Mouse (Mus musculus) 416B (cell line): ENCODE measurements around the gene Stpg4.

ENCODE experiments used
- DNase-seq: peaks from one replicate; pipeline ENCODE4 v3.0.0; 2011; ENCODE audit warnings: low read depth

Stpg4 gene

DNA sequence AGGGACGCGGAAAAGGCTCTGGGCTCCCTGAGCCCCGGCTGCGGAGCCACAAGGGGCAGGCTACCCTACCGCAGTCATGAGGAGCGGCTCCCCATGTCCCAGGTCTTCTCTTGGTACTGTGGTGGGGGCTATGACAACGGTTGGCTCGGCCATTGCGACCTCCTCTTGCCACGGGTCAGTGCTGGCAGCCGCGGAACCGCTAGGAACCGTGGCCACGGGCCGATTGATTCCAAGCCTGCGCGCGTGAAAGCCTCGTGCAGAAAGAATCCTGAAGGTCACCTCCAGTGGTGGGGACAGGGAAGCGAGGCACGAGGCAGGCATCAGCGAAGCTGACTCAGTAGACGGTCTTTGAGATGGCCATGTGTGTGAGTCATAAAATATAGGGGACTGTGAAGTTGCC, at the start of gene Stpg4:
TSS of gene Stpg4 (minus strand) at position 231 of the 400 bp plus-strand sequence.
- no peak for DNase-seq

DNA sequence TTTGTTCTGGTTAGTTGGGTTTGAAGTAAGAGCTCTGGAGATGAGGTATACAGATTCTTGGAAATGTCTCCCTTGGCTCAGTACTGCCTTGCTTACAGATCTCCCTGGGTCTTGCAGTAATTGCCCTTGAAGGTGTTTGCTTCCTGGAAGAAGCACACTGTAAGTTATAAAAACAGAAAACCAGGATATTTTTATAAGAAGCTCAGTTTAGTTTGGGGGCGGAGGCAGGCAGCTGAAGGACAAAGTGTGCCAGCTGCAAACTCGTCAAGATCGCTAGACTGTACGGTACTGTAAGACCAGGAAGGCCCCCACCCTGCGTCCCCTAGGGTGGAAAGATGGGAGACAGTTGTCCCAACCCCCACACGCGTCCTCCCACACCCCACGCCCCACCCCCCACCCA, 47.8 kb upstream of the Stpg4 start:
- no peak for DNase-seq

DNA sequence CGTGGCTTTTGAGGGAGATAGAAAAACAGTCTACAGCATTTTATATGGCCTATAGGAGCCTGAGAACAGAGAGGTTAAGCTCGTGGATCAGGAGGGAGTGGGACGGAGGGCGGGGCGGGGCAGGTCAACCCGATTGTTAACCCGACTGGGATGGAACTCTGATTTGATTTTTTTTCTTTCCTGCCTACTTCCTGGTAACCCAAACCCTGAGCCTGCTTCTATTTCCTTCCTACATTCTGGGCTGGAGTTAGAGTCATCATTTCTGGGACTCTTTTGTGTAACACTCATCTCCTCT, 46.9 kb upstream of the Stpg4 start:
- no peak for DNase-seq

DNA sequence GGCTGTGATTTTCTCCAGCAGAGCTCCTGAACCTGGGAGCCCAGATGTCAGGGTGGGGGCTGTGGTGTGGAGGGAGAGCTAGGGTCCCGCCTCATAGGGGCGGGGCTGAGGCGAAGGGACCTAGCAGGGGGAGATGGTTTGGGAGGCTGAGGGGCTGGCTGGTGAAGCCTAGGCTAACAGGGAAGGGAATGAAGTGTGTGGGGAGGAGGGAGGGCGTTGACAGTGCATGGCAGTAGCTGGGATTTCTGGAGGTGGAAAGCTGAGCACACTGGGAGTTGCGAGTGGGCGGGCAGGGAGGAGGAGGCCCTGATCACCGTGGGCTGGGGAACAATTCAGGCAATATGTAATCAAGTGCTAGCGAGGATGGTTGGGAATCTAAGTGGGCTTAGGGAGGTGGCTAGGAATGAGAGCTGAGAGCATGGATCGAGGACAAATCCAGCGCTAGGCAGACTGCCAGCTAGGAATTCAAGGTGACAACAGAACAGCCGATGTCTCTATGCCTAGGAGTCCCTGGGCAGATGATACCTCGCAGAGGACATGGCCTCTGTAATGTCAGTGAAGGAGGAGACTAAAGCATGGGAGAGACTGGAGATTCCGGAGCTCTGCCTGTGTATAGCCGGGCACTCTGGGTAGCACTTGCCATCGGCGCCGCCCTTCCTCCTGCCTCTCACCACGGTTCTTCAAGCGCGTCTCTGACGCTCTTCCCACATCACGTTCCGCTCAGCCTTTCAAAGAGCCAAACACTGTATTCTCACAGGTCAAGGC, 46.4 kb upstream of the Stpg4 start:
- DNase-seq, result no peak

DNA sequence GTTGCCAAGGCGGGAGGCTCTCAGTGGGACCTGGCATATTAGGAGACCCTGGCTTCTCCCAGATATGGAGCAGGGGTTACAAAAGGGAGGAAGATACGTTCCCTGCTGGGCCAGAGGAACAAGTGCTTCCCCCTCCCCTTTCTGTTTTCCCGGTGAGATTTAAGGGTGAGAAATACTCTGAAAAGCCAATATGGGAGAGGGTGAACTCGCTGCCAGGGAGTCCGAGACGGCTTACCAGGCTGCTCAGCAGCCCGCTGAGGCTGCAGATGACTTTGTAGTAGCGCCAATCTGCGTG, 45.8 kb upstream of the Stpg4 start:
- no peak for DNase-seq

DNA sequence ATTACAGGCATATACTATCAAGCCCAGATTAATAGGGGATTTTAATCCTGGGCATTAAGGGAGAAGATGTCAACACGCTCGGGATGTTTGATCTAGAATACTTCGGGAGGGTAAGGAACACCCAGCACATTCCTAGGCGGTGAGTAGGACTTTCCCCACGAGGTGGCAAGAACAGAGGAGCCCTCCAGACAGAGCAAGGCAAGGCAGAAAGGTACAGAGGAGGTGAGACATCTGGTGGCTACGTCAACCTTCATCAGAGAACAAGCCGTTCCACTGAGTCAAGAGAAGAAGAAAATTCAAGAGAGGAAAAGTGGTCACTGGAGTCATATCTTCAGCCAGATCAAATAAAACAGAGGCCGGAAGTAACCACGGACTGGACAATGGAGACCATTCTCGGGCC, 45.3 kb upstream of the Stpg4 start:
- no peak for DNase-seq

DNA sequence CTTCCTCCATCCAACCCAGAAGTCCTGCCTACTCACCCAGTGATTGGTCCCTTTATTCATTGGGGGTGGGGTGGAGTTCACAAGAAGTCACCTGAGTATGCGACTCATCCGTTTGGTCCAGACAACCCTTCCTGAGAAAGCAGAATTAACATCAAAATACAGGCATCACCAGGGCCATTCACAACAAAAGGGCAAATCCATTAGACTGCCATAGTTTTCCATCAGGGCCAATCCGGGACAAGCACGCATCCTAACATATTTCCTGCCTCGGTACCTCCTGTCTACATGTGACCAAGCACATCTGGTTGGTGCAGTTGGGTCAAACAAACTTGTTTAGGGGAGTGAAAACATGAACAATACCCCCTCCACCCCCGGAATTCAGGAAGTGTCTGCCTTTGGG, 44.1 kb upstream of the Stpg4 start:
- DNase-seq, result no peak

DNA sequence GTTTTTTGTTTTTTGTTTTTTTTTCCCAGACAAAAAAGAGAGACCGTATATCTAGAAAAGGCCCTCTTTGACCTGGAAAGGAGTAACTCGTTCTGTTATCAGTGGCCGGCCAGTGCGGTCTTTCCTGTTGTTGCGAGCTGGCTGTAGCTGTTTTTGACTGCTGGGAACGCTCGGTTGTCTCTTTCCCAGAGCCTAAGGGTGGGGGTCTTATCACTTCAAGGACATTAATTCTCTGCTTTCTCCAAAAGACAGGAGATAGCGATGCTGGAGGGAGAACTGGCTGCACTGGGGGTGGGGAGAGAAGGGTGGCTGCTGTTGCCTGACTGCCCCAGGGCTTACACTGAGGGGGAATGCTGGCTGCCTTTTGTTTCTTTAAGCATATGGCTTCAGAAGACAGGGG, 43.3 kb upstream of the Stpg4 start:
- no peak for DNase-seq

DNA sequence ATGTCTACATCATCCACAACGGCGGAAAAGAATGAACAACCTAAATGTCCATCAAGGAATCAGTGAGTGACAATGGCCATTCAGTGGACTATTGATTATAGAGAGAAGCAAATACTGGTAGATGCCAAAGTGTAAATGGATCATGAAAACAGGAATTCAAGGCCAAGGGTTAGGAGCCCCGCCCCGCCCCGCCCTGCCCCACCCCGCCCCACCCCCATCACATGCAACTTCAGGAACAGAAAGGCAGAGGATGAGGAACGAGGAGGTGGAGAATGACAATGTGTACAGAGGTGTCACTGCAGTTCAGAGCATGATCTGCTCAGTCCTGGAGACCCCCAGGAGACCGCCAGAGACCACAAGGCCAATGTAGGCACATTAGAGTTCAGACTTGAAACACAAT, 42.7 kb upstream of the Stpg4 start:
- DNase-seq, result no peak

DNA sequence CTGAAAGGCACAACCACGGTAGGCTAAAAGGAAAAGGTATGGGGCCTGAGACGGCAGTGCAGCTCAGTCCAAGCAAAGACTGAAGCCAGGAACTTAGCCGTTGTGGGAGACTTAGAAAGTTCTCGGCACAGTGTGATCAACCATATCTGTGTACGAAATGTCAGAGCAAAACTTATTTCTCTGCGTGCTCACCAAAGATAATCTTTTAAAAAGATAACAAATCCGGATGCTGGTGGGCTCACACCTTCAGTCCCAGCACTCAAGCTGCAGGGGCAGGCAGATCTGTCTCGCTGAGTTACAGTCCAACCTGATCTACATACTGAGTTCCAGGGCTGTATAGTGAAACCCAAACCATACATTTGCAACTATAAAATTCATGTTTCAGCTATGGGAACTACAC, 41.9 kb upstream of the Stpg4 start:
- DNase-seq, result no peak

DNA sequence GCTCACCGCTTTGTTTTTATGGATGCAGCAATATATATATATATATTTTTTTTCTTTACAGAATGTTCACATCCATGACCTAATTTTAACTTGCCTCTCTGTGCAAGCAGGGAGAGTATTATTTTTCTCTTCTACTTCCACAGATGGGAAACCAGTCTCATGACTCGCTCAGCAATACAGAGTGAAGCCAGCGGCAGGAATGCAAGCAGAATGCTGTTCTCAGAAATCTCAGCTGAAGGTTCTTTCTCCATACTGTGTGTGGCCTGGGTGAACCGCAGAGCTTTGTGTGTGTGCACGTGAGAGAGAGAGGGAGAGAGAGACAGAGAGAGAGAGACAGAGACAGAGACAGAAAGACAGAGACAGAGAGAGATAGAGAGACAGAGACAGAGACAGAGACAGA, 41.1 kb upstream of the Stpg4 start:
- DNase-seq, result no peak

DNA sequence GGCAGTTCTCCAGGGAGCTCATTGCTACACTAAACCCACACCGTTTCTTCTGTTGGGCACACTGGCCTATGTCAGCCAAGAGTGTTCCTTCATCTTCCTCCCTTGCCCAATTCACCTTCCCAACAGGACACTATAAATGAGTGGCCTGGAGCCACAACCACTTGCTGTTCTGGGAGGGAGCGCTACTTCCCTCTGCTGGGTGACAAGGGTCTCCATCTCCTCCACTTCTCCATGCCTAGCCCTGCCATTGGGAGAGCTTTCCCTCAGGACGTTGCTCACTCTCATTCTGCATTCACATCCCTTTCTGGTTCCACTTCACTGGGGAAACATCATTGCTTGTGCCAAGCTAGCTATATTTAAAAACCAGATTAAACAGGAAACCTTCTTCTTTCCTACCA, 34.0 kb upstream of the Stpg4 start:
- peak; percentile 12 for DNase-seq

DNA sequence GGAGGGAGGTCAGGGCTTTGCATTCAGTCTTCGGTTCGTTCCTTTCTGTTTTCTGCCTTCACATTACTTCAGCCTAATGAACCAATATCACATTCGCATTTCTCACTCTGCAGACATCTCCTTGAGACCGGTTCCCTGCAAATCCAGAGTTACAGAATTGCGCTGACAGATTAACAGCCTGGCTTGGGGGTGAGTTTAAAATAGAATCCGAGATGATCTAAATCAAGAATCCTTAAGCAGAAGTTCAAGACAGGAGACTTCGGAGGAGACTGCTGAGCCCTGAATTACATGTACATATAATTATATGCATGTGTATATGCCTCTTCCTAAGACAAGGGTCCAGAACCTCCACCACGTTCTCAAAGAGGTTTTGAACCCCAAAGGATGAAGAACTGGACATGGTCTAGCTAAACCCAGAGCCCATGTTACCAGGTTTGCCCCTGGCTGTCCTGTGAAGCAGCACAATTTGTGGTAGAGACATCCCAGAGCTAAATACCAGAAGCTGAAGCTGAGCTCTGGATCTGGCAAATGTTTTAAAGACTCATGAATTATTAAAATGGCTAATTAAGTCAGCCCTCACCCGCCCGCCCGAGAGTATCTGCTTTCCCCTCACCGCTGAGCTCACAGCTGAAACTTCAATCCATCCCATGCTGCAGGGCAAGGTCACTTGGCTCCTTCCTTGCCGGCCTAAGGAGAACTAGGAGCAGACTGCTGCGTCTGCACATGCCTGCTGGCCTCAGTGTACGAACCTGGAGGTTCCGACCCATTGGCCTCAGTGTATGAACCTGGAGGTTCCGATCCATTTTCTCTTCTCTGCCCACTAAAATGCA, 33.3 kb upstream of the Stpg4 start:
- no peak for DNase-seq

DNA sequence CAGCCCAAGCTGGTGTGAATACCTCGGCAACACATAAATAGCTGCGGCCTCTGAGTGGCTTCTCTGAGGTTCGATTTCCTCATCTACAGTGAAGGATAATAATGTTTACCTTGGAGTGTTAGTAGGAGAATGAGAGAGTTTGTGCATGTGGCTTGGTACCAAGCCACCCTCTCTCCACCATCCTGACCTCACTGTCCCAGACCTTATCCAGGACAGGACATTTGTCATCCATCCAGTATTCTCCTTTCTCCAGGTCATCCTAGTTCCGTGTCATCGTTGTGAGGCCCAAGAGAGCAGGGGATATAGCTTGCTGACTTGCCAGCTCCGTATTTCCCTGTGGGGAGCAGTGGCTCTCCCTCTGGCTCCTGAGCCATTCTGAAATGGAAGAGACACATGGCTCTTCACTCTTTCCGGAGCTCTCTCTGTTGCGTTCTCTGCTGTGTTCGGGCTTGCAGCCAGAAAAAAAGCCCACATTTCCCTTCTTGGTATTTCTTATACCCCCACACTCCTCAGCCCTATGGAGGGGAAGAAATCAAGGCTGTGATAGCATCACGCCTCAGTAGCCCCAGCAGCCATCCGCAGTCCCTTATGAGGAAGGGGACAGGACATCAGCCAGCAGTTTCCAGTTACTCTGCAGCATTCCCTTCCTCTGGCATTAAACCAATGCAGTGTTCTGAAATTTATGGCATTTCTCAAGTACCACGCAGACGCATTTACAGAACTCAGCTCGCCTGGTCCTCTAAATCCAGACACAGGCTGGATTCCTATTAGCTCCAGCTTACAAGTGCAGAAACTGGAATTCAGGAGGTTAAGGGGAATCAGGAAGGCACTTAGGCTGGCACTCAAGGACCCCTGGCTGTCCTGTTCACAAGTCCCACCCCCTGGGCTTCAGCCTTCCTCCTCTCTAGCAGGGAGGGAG, 32.5 kb upstream of the Stpg4 start:
- DNase-seq, result no peak

DNA sequence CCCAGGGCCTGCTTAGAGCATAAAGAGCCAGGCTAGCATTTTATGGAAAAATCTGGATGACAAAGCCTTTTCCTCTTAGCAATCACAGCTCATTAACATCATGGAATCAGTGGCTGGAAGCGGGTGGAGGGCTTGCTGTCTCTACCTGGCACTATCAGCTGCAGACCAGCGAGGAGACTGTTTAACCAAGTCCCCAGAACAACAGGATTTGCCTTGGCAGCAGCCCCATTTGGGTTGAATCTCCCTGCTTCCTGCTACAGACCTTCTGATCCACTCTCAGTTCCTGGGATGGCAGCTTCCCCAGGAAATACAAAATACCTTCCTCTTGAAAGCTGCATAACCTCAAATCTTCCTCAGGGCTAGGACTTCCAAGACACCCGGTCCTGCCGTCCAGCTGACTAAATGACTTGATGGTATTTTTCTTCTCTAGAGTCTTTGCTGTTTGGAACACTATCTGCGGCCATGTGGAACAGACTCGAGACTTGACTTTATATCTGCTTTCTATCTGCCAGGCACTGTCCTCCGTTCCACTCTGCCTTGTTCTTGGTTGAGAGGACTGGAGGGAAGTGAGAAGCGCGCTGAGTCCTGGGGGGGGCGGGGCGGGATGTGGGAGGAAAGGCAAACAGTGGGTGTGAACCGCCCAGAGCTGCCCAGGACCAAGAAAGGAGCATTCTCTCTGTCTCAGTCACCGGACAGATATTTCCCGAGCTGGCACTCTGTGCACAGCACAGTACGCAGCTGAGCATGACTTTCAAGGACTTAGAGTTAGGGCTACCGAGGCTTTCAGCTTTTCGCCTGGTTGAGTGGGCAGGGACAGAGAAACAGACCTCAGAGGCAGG, 31.6 kb upstream of the Stpg4 start:
- DNase-seq, result peak; percentile 36

DNA sequence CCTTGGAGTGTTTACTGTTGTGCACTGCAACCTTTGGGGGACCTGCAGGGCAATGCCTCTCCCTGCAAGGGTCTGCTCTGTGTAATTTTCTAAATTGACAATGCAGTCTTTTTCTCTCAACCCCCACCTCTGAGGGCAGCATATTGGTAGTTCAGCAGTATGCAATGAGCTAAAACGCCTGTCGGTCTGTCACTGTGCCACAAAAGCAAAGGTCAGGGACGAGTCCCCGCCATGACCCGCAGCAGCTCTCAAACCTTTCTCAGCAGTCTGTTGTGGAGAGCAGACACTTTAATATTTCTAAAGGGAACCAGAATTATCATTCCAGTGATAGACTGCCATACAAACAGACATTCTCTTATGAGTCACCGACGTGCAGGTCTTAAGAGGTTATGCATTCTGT, 30.4 kb upstream of the Stpg4 start:
- DNase-seq, result no peak

DNA sequence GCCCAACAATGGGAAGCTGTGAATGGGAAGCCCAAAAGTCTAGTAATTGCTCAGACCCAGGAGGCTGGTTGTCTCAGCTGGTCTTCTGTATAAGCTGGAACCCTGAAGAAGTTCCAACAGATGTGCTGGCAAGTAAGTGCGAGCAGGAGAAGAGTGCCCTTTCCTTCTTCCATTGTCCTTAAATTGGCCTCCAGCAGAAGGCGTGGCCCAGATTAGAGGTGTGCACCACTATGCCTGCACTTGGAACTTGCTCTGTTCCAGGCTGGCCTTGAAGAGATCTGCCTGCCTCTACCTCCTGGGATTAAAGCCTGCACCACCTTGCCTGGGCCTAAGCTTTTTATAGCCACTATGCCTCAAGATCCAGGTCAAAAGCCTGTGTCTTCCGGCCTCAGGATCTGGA, 26.6 kb upstream of the Stpg4 start:
- no peak for DNase-seq

DNA sequence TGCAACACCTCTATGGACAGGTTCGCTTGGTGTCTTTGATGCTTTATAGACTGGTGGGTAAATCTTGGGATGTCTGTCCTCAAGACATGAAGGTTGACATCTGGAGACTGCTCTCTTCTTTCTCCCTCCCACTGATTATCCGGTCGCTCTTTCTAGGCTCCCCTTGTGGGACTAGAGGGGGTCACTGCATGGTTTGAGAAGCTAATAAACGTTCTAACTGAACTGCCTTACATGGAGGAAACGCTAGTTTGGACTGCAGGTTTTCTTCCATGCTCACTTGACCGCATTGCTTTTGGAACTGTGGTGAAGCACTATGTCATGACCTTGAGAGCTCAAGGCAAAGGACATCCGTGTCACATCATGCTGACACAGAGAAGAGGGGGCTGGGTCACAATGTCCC, 25.8 kb upstream of the Stpg4 start:
- no peak for DNase-seq

DNA sequence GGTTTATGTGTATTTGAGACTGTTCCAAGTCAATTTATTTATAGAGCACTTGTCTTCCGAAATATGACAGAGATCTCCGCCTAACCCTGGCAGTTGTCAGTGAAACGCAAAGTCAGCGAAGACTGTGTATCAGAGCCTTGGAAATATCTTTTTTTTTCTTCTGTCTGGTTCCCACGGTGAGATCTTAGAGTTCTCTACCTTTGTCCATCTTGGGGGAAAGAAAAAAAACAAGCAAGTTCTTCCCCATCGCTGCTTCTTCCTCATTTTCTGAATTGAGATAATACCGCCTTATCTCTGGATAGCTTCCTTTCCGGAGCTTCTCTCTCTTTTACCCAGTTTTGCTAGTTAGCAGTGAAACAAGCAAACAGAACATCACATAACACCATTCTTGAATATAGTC, 21.3 kb upstream of the Stpg4 start:
- peak; percentile 63 for DNase-seq

DNA sequence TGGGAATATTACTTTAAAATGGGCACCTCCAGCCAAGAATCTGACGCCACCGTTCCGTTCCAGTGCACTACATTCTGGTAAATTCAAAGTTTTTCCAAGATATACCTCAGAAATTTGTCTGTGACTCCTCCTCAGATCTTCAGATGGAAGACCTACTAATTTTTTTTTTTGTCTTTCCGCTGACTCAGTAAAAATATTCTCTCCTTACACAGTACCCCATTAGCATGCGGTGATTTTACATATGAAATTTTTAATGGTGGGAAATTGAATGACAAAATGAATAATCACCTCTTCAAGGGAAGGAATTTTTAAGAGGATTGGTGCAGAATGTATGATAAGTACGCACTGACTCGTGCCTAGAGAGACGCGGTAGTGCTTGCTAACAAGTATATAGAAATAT, 20.8 kb upstream of the Stpg4 start:
- no peak for DNase-seq

DNA sequence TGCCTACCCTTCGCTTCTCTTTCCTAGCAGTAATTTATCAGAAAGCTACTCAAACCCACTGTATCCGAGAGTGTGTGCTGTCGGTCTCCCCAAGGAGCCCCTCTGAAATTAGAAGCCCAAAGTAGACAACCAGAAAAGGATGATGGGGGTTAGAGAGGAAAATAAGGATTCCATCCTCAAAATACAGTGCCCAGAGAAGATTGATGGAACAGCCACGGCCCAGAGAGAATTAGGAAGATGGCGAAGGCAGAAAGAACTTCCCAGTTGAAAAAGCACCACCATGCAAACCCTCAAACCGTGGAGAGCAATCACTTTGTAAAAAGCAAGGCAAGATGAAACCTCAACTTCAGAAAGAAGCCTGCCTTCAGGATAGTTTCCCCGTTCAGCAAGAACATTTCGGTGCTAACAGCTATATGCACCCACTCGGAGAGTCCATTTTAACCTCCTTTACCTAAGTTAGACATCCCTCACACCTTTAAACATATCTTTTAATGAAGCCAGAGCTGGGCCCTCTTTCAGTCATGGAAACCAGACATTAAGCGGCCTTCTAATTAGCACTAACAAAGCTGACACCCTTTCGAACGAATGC, 20.2 kb upstream of the Stpg4 start:
- no peak for DNase-seq
